8 mouse cellular contexts compared by ENCODE assay signal in the genomic region with DNA sequence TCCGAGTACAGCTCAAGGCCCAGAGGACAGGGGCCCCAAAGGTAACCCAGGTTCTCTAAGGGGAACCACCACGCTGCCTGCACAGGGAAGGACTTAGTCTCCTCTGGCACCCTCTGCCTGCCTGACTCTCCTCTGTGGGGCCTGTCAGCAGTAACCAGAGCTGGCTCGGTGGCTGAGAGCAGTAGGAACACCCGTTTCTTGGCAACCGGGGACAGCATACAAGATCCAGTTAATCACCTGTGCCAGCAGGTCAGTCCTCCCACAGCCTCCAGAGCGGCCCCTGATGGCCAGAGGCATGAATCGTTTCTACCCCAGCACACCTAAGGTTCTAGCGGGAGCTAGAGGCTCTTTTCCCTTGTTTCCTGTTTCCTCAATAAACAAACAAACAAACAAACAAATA. TPM values are rescaled to one million over a fixed set of nuclear protein-coding genes. Genes with fewer than 3 reads are reported as not detected.
DNase-seq lines count a peak whose midpoint lies in the region; ATAC-seq lines count a peak whose summit lies in the region.

No protein-coding gene starts in this region.

- peaks cover 12% of the 10 kb centered on the region; the same call in 1 of the 2 replicates for H3K27me3 ChIP-seq in forebrain, embryonic 12.5 days

- 14% methylated on average over 8 of the region's 8 CpGs for WGBS in forebrain, embryonic 12.5 days

- no peak overlapping the region for H3K9ac ChIP-seq in forebrain, embryonic 12.5 days

- H3K36me3 ChIP-seq in forebrain, embryonic 12.5 days (replicated peaks) = no peaks in the 10 kb centered on the region

- no peak overlapping the region for H3K27ac ChIP-seq in forebrain, embryonic 12.5 days

- H3K4me3 ChIP-seq in forebrain, embryonic 12.5 days (replicated peaks) = no peak overlapping the region

- intact Hi-C loops in heart, postnatal 25 days (cut with DNase I) = loop anchor here (10.0 kb wide), 1 partner anchor 742 kb away; no protein-coding TSS in a partner anchor

- peaks cover 22% of the 10 kb centered on the region for H3K4me1 ChIP-seq in forebrain, embryonic 12.5 days

- no peaks in the 10 kb centered on the region for H3K9me3 ChIP-seq in forebrain, embryonic 12.5 days

- DNase-seq in cerebellum, postnatal 4 days (ENCODE audit: low spot score in 2 of 2) = no peak
- DNase-seq in CD4-positive helper T cell, adult 2 months (ENCODE audit: low read depth, low spot score) = peak; percentile 39
- peak; percentile 50 for DNase-seq in embryo, embryonic 10.5 days (ENCODE audit: low spot score)
- peak; percentile 51 for DNase-seq in heart, postnatal 25 days (ENCODE audit: low spot score)
- peak; percentile 73 for DNase-seq in lung, postnatal 10 days
- DNase-seq in frontal cortex, postnatal 10 days (ENCODE audit: low spot score in 2 of 2) = no peak

- H3K4me2 ChIP-seq in forebrain, embryonic 12.5 days = no peak overlapping the region

- ATAC-seq in cerebellum, adult (ENCODE audit: insufficient number of reproducible peaks, low FRiP score, low TSS enrichment) = peak; percentile 59
- no peak for ATAC-seq in forebrain, embryonic 12.5 days (ENCODE audit: low FRiP score)

RNA-seq across cellular contexts. Expression of a gene that starts 11.4 kb away (rescaled TPM):
- 1 to 10 TPM; 5.5 to 6.3 TPM for total RNA-seq in heart, postnatal 25 days (2021)
- polyA plus RNA-seq in forebrain, embryonic 12.5 days (2016; fragmentation: Nextera tagmentation; extraction: Ambion mirVana) = 2.9 and 3.6 TPM in 2 replicates

RNA-seq across cellular contexts. Expression of a gene that starts 18.7 kb away (rescaled TPM):
- total RNA-seq in heart, postnatal 25 days (2021) = 10 to 100 TPM in 1 of 2 experiments, 1 to 10 TPM in 1; 9.4 to 12.3 TPM
- polyA plus RNA-seq in forebrain, embryonic 12.5 days (2016; fragmentation: Nextera tagmentation; extraction: Ambion mirVana) = 4.1 and 4.7 TPM in 2 replicates

RNA-seq across cellular contexts. Expression of a gene that starts 41.4 kb away (rescaled TPM):
- total RNA-seq in heart, postnatal 25 days (2021) = 10 to 100 TPM; 21.5 to 25.0 TPM
- polyA plus RNA-seq in forebrain, embryonic 12.5 days (2016; fragmentation: Nextera tagmentation; extraction: Ambion mirVana) = 61.9 and 63.2 TPM in 2 replicates

RNA-seq across cellular contexts. Expression of a gene that starts 50.4 kb away (rescaled TPM):
- total RNA-seq in heart, postnatal 25 days (2021) = 1 to 10 TPM; 1.3 to 1.5 TPM
- polyA plus RNA-seq in forebrain, embryonic 12.5 days (2016; fragmentation: Nextera tagmentation; extraction: Ambion mirVana) = 0.27 and 0.28 TPM in 2 replicates

Comparison
In these comparisons a context has a peak if more than half of its experiments do, and no peak if none do; other contexts are left out.
1. DNase-seq: peak in CD4-positive helper T cell, adult 2 months (single experiment), embryo, embryonic 10.5 days (single experiment), heart, postnatal 25 days (single experiment) and lung, postnatal 10 days (single experiment); none in cerebellum, postnatal 4 days (0 of 2) and frontal cortex, postnatal 10 days (0 of 2).